Mouse (Mus musculus): Measurements from ENCODE around the gene Elfn2.

Elfn2 gene

GRCm38 (mm10) chr15:78681781-78682180 is 36.8 kb downstream of the Elfn2 start:
- no peak for DNase-seq (ENCODE audit: low spot score in 2 of 2)

- no peak for DNase-seq (ENCODE audit: low spot score in 2 of 2)
These were observed 37.3 kb downstream of the Elfn2 start for GRCm38 (mm10) chr15:78681301-78681700.

GRCm38 (mm10) chr15:78680291-78680690 is 38.3 kb downstream of the Elfn2 start:
- no peak for DNase-seq (ENCODE audit: low spot score in 2 of 2)

GRCm38 (mm10) chr15:78677708-78678107 is 40.9 kb downstream of the Elfn2 start:
- DNase-seq (ENCODE audit: low spot score in 2 of 2), result no peak

- no peak for DNase-seq (ENCODE audit: low spot score in 2 of 2)
These were observed 41.6 kb downstream of the Elfn2 start for GRCm38 (mm10) chr15:78677015-78677414.

- no peak for DNase-seq (ENCODE audit: low spot score in 2 of 2)
These were observed 43.6 kb downstream of the Elfn2 start for GRCm38 (mm10) chr15:78674912-78675412.

- DNase-seq (ENCODE audit: low spot score in 2 of 2), result no peak
These were observed 45.1 kb downstream of the Elfn2 start for GRCm38 (mm10) chr15:78673436-78673835.

GRCm38 (mm10) chr15:78670341-78670740 is 48.2 kb downstream of the Elfn2 start:
- DNase-seq (ENCODE audit: low spot score in 2 of 2), result no peak

- no peak for DNase-seq (ENCODE audit: low spot score in 2 of 2)
These were observed 49.2 kb downstream of the Elfn2 start for GRCm38 (mm10) chr15:78669221-78669871.

GRCm38 (mm10) chr15:78664268-78664667 is 54.3 kb downstream of the Elfn2 start:
- no peak for DNase-seq (ENCODE audit: low spot score in 2 of 2)

- no peak for DNase-seq (ENCODE audit: low spot score in 2 of 2)
These were observed 67.4 kb downstream of the Elfn2 start for GRCm38 (mm10) chr15:78651169-78651568.

GRCm38 (mm10) chr15:78647746-78648145 is 70.8 kb downstream of the Elfn2 start:
- DNase-seq (ENCODE audit: low spot score in 2 of 2), result no peak

- peak in 1 of 2 experiments; percentile 25 for DNase-seq (ENCODE audit: low spot score in 2 of 2)
These were observed 74.0 kb downstream of the Elfn2 start for GRCm38 (mm10) chr15:78644606-78645005.

- DNase-seq (ENCODE audit: low spot score in 2 of 2), result no peak
These were observed 74.9 kb downstream of the Elfn2 start for GRCm38 (mm10) chr15:78643633-78644032.

- DNase-seq (ENCODE audit: low spot score in 2 of 2), result no peak
These were observed 83.3 kb downstream of the Elfn2 start for GRCm38 (mm10) chr15:78635231-78635630.

GRCm38 (mm10) chr15:78634095-78634737 is 84.4 kb downstream of the Elfn2 start:
- peak in 1 of 2 experiments; percentile 44 for DNase-seq (ENCODE audit: low spot score in 2 of 2)

- no peak for DNase-seq (ENCODE audit: low spot score in 2 of 2)
These were observed 85.2 kb downstream of the Elfn2 start for GRCm38 (mm10) chr15:78633413-78633812.

- DNase-seq (ENCODE audit: low spot score in 2 of 2), result no peak
These were observed 86.2 kb downstream of the Elfn2 start for GRCm38 (mm10) chr15:78632387-78632786.

- no peak for DNase-seq (ENCODE audit: low spot score in 2 of 2)
These were observed 92.3 kb downstream of the Elfn2 start for GRCm38 (mm10) chr15:78626285-78626684.

- DNase-seq (ENCODE audit: low spot score in 2 of 2), result no peak
These were observed 93.6 kb downstream of the Elfn2 start for GRCm38 (mm10) chr15:78624961-78625360.

GRCm38 (mm10) chr15:78624431-78624950 is 94.1 kb downstream of the Elfn2 start:
- peak in 1 of 2 experiments; percentile 32 for DNase-seq (ENCODE audit: low spot score in 2 of 2)

GRCm38 (mm10) chr15:78623426-78623825 is 95.1 kb downstream of the Elfn2 start:
- DNase-seq (ENCODE audit: low spot score in 2 of 2), result peak; percentile 80 to 82
